Mouse (Mus musculus): Measurements from ENCODE around the gene Taf6l. TPM values are rescaled to one million over a fixed set of nuclear protein-coding genes. Genes with fewer than 3 reads are reported as not detected.
A peak's percentile ranks its signal among the peaks of the same experiment; 100 is the strongest.
"Not testable (repeated sequence)": the region's sequence is repeated elsewhere in the genome, so short reads cannot be mapped to it uniquely, and the experiment has no call there.

Taf6l gene
- polyA plus RNA-seq, 1 experiment from 2014 or later, result 11.8 TPM

DNA sequence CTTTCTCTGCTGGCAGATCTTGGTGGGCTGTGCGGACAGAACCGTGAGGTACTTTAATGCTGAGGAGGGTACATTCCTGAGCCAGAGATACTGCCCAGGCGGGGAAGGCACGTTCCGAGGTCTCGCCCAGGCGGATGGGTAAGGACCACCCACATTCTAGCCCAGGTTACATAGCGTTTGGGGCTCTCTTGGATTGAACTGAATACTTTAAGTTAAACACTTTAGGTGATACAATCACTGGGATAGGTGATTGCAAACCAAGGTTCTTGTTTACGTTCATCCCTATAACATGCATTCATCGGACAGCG is 50.1 kb downstream of the Taf6l start:
- H3K27me3 ChIP-seq (replicated peaks; ENCODE audit: insufficient read depth, low read length), result no peaks in the 10 kb centered on the region
- H3K36me3 ChIP-seq (ENCODE audit: insufficient read depth, low read length), result no peaks in the 10 kb centered on the region; the same call in 1 of the 2 replicates
- no peak for ATAC-seq
- H3K27ac ChIP-seq (ENCODE audit: low read length), result no peak overlapping the region
- peaks cover 7% of the 10 kb centered on the region; the same call in 1 of the 2 replicates for H3K4me1 ChIP-seq (ENCODE audit: insufficient read depth, low read depth, low read length)
- peak overlapping the region; percentile 58 for H3K9ac ChIP-seq (replicated peaks; ENCODE audit: low read depth)
- no peaks in the 10 kb centered on the region for H3K9me3 ChIP-seq (ENCODE audit: low read length)
- WGBS, result 3% methylated on average over 11 of the region's 11 CpGs
- no peak for DNase-seq (ENCODE audit: low spot score)
- H3K4me2 ChIP-seq (replicated peaks; ENCODE audit: low read depth, low read length), result peak overlapping the region; percentile 84
- TF ChIP-seq CTCF (IDR thresholded peaks at IDR 0.05) (no peak), EP300 (IDR thresholded peaks at IDR 0.05) (no peak)
- H3K4me3 ChIP-seq (ENCODE audit: low read depth, low read length), result peak overlapping the region; percentile 73

DNA sequence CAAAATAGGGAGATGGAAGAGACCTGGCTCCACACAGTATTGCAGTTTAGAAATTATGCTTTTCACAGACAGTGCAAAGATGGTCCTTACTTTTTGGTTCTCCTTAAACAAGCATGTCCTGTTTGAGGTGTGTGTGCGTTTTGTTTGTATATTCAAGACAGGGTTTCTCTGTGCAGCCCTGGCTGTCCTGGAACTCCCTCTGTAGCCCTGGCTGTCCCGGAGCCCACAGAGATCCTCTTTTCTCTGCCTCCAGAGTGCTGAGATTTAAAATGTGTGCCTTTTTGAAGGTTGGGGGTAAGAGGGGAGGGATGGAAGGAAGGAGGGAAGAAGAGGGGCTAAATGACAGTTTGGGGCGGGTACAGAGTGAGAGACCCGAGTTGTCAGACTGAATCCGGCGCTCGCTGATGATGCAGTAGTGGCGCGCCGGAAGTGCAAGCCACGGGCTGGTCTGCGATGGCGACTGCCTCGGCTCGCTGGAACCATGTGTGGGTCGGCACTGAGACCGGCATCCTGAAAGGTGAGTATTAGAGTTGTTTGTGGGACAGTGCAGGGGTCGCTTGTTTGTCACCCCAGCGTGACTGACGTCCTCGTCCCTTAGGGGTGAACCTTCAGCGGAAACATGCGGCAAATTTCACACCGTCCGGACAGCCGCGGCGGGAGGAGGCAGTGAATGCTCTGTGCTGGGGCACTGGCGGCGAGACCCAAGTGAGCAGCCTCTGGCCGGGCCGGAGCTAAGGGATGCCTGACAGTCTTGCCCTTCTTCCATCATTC is 50.6 kb downstream of the Taf6l start, which contains the start of gene Wdr74:
Gene Wdr74 (plus strand): TSS at position 439 of the 771 bp plus-strand sequence.
- DNase-seq (ENCODE audit: low spot score) (peak; percentile 90), ATAC-seq (peak; percentile 95)
- TF ChIP-seq CTCF (IDR thresholded peaks at IDR 0.05) (no peak), EP300 (IDR thresholded peaks at IDR 0.05) (no peak)
- under 1% methylated on average over 32 of the region's 32 CpGs for WGBS
- H3K4me1 ChIP-seq (ENCODE audit: insufficient read depth, low read depth, low read length), result peaks cover 3% of the 10 kb centered on the region; the same call in 1 of the 2 replicates
- peak within 1 kb of the TSS; percentile 73 for H3K4me3 ChIP-seq (ENCODE audit: low read depth, low read length)
- H3K4me2 ChIP-seq (replicated peaks; ENCODE audit: low read depth, low read length), result peak within 1 kb of the TSS; percentile 84
- H3K27me3 ChIP-seq (replicated peaks; ENCODE audit: insufficient read depth, low read length), result no peaks in the 10 kb centered on the region
- H3K9me3 ChIP-seq (ENCODE audit: low read length), result no peaks in the 10 kb centered on the region
- H3K9ac ChIP-seq (replicated peaks; ENCODE audit: low read depth), result peak within 1 kb of the TSS; percentile 58
- no peaks in the 10 kb centered on the region; the same call in 1 of the 2 replicates for H3K36me3 ChIP-seq (ENCODE audit: insufficient read depth, low read length)
- no peak within 1 kb of the TSS; the same call in 1 of the 2 replicates for H3K27ac ChIP-seq (ENCODE audit: low read length)

DNA sequence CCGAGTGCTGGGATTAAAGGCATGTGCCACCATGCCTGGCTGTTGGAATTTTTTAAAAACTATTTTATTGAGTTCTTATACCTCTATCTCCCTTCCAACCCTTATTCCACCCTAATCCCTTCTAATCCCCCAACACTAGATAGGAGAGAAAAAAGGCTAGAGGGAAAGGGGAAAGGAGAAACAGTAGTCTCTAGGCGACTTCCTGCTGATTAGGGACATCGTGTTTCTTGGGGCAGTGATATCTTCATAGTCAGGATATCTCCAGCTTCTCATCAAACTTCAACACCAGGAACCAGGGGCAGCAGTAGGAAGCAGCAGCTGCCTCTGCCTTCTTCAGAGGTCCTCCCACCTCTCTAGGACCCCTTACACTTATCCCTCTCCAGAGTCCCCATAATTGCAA is 51.9 kb downstream of the Taf6l start:
- H3K4me1 ChIP-seq (ENCODE audit: insufficient read depth, low read depth, low read length), result no peaks in the 10 kb centered on the region
- DNase-seq (ENCODE audit: low spot score) (no peak), ATAC-seq (no peak)
- H3K4me3 ChIP-seq (ENCODE audit: low read depth, low read length), result no peak overlapping the region
- H3K27ac ChIP-seq (ENCODE audit: low read length), result no peak overlapping the region
- WGBS, result 71% methylated on average over 3 of the region's 3 CpGs
- TF ChIP-seq EP300 (IDR thresholded peaks at IDR 0.05) (no peak), CTCF (IDR thresholded peaks at IDR 0.05) (no peak)
- H3K9ac ChIP-seq (replicated peaks; ENCODE audit: low read depth), result no peak overlapping the region
- no peaks in the 10 kb centered on the region for H3K27me3 ChIP-seq (replicated peaks; ENCODE audit: insufficient read depth, low read length)
- no peaks in the 10 kb centered on the region for H3K9me3 ChIP-seq (ENCODE audit: low read length)
- no peak overlapping the region for H3K4me2 ChIP-seq (replicated peaks; ENCODE audit: low read depth, low read length)
- H3K36me3 ChIP-seq (ENCODE audit: insufficient read depth, low read length), result no peaks in the 10 kb centered on the region; the same call in 1 of the 2 replicates

DNA sequence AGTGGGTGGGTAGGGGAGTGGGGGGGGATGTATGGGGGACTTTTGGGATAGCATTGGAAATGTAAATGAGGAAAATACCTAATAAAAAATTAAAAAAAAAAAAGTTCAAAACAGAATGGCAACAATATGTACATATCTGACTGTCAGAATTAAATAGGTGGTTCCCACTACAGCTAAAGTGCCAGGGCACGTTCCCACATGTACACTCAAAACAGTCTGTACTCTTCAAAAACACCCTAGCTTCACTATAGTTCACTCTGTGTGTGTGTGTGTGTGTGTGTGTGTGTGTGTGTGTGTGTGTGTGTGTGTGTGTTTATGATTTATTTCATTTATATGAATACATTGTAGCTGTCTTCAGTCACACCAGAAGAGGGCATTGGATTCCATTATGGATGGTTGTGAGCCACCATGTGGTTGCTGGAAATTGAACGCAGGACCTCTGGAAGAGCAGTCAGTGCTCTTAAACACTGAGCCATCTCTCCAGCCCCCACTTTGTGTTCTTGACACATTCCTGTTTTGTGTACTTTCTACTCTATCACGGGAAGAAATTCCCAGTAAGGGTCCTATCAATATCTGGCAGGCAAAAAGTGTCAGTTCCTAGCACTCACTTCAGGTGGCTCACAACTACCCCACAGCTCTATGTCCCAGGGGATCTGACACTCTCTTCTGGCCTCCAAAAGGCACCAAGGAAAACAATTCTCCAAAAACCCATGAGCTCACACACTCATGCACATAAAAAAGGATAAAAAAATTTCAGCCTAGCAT is 57.7 kb downstream of the Taf6l start:
- H3K27me3 ChIP-seq (replicated peaks; ENCODE audit: insufficient read depth, low read length); H3K4me1 ChIP-seq (ENCODE audit: insufficient read depth, low read depth, low read length); H3K4me2 ChIP-seq (replicated peaks; ENCODE audit: low read depth, low read length); H3K27ac ChIP-seq (ENCODE audit: low read length); H3K4me3 ChIP-seq (ENCODE audit: low read depth, low read length); H3K9me3 ChIP-seq (ENCODE audit: low read length); DNase-seq (ENCODE audit: low spot score); H3K9ac ChIP-seq (replicated peaks; ENCODE audit: low read depth); ATAC-seq: not testable (repeated sequence)
- 29% methylated on average over 3 of the region's 3 CpGs for WGBS
- H3K36me3 ChIP-seq (ENCODE audit: insufficient read depth, low read length), result peaks cover 12% of the 10 kb centered on the region; the same call in 1 of the 2 replicates

DNA sequence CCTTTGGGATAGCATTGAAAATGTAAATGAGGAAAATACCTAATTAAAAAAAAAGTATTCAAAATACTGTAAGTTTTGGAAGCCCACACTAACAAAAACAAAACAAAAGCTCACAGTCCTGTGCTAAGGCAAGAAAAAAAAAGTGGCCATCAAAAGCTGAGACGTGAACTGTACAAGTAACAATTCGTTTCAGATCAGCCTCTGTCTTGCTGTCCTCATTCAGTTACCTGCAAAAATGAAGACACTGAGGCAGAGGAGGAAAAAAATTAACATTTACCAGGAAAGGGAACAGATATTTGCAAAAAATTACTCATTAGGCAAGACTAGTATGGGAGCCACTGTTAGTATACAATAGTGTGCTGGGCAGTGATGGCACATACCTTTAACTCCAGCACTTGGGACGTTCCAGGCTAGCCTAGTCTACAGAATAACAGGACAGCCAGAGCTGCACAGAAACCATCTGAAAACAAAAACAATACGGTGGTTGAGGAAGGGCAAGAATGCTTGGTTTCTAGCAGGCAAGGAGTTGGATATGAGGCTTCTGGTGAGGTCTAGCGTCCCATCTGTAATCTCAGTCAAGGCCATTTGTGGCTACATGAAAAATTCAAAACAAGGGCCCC is 58.6 kb downstream of the Taf6l start:
- no peak for ATAC-seq
- H3K9me3 ChIP-seq (ENCODE audit: low read length), result no peaks in the 10 kb centered on the region
- H3K9ac ChIP-seq (replicated peaks; ENCODE audit: low read depth), result no peak overlapping the region
- no peak overlapping the region for H3K4me3 ChIP-seq (ENCODE audit: low read depth, low read length)
- H3K4me1 ChIP-seq (ENCODE audit: insufficient read depth, low read depth, low read length), result no peaks in the 10 kb centered on the region; the same call in 1 of the 2 replicates
- no peaks in the 10 kb centered on the region for H3K27me3 ChIP-seq (replicated peaks; ENCODE audit: insufficient read depth, low read length)
- H3K36me3 ChIP-seq (ENCODE audit: insufficient read depth, low read length), result peaks cover 12% of the 10 kb centered on the region; the same call in 1 of the 2 replicates
- no peak overlapping the region for H3K27ac ChIP-seq (ENCODE audit: low read length)
- no peak overlapping the region for H3K4me2 ChIP-seq (replicated peaks; ENCODE audit: low read depth, low read length)
- DNase-seq (ENCODE audit: low spot score), result no peak
- 16% methylated on average over 5 of the region's 5 CpGs for WGBS
- TF ChIP-seq CTCF (IDR thresholded peaks at IDR 0.05), result no peak
- TF ChIP-seq EP300 (IDR thresholded peaks at IDR 0.05), result no peak

All from lung, postnatal 0 days (tissue).